Mouse (Mus musculus): ENCODE results near the gene Gli1.

Gli1 gene

GRCm38 (mm10) chr10:127290930-127291880 lies 50.6 kb downstream of the Gli1 start:
- peak; percentile 63 for DNase-seq

GRCm38 (mm10) chr10:127290307-127290929 lies 51.4 kb downstream of the Gli1 start:
- DNase-seq, result peak; percentile 99

DNA sequence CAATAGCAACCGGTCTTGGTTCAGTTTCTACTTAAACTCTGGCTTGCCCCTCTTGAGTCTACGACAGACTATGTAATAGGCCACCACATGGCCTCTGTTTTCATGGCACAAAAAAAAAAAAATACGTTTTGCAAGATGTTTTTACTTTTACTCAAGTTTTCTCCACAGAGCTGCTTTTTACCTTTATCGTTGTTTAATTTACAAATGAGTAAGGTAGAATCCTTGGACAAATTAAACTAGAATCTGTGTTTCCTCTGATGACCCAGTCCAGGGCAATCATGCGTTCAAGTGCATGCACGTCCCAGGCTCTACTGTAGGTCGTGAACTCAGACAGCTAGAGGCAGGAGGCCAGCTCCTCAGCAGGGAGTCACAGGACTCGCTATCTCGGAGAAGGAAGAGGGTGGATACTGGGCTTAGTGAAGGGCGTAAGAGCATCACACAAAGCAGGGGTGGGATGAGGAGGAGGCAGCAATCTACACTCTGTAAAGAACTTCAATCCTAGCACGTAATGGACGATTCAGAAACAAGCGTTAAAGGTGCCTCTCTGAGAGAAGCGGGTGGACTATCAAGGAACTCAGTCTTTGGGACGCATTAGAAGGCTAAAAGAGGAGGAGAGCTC lies 52.1 kb downstream of the Gli1 start:
- peak; percentile 58 for DNase-seq

GRCm38 (mm10) chr10:127288800-127289572 lies 52.8 kb downstream of the Gli1 start, which contains the start of gene Mbd6:
Gene Mbd6, minus strand, starts transcription at chr10:127289018.
- peak; percentile 96 for DNase-seq

GRCm38 (mm10) chr10:127288328-127288799 lies 53.4 kb downstream of the Gli1 start:
- no peak for DNase-seq

GRCm38 (mm10) chr10:127287936-127288293 lies 53.9 kb downstream of the Gli1 start:
- DNase-seq, result no peak

DNA sequence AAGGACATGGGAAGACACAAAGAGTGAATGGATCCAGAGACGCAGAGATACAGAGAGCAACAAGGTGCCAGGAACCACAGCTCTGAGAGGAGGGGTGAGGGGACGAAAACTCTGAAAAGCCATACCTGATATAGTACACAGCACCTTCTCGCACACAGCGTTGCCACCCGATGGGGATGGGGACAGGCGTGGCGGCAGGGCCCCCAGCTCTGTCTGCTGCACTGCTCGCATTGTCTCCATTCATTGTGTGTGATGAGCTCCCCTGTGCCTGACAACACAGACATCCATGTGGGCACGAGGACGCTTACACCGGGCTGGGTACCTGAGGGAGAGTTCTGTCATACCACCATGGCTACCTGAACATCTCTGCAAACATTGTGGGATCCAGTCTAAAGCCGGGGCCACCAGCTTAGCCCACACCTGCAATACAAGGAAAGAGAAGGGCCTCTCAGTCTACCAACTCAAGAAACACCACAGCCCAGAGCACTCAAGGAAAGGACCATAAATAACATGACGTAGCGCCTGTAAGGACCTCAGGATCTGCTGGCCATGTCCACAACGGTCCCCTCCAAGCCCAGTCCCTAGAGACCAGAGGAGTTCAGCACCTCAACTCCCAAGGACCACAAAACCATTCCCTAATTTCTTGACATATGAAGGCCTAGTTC lies 54.4 kb downstream of the Gli1 start:
- peak; percentile 25 for DNase-seq

- DNase-seq, result peak; percentile 24
These were observed 55.0 kb downstream of the Gli1 start for GRCm38 (mm10) chr10:127286730-127287129.

DNA sequence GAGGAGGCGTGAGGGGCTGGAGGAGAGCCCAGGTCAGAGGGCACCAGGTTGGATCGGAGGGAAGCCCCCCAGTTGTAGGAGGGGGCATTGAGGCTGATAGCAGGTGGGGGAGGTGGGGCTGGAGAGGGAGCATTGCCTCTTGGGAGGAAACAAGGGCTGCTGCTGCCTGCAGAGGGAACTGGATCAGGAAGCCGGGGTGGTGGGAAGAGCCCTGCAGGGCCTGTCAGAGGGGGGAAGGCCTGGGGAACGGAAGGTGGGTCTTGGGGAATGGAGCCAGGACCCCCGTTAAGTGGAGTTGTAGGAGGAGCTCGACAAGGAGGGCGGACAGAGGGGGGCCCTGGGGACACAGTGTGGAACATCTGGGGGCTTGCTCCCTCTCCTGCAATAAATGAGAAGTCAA lies 55.6 kb downstream of the Gli1 start:
- DNase-seq, result no peak

GRCm38 (mm10) chr10:127285644-127286043 lies 56.1 kb downstream of the Gli1 start:
- DNase-seq, result peak; percentile 20

- no peak for DNase-seq
These were observed 56.9 kb downstream of the Gli1 start for GRCm38 (mm10) chr10:127284724-127285500.

DNA sequence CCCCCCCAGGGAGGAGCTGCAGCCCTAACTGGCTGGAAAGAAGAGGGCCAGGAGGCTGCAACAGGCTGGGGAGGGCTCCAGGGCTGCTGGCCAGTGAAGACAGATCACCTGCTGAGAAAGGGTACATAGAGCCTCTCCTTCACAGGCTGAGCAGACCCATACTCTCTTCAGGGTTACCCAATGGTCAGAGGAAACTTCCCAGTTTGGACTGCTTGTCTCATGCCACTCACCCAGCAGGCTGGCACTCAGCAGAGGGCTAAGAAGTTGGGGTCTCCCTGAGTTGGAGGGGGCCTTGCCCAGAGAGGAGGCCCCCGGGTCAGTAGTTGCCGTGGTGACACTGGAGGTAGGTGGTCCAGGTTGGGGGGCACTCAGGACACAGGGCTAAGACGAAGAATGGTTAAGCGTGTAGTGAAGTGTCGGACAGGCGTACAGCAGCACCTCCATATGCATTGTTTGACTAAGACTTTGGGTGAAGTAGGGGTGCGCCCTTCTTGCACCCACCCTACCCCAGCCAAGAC lies 57.6 kb downstream of the Gli1 start:
- DNase-seq, result no peak

GRCm38 (mm10) chr10:127282620-127283215 lies 59.1 kb downstream of the Gli1 start:
- DNase-seq, result no peak

DNA sequence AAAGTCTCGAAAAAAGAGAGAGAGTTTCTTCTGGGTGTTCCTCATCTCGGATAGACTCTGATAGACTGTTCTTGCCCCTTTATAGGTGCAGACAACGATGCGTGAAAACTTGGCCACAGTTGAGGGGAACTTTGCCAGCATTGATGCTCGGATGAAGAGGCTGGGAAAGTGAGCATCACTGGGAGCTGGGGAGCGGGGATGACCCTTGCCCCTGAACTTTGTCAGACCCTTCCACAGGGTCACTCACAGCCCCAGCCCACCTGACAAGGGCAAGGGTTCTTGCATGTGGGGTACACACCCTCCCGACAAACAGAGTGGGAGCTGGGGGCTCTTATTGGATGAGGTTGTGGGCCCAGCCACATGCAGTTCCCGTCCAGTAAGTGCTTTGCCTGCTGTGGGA lies 60.5 kb downstream of the Gli1 start:
- DNase-seq, result no peak
